In the genomic region with DNA sequence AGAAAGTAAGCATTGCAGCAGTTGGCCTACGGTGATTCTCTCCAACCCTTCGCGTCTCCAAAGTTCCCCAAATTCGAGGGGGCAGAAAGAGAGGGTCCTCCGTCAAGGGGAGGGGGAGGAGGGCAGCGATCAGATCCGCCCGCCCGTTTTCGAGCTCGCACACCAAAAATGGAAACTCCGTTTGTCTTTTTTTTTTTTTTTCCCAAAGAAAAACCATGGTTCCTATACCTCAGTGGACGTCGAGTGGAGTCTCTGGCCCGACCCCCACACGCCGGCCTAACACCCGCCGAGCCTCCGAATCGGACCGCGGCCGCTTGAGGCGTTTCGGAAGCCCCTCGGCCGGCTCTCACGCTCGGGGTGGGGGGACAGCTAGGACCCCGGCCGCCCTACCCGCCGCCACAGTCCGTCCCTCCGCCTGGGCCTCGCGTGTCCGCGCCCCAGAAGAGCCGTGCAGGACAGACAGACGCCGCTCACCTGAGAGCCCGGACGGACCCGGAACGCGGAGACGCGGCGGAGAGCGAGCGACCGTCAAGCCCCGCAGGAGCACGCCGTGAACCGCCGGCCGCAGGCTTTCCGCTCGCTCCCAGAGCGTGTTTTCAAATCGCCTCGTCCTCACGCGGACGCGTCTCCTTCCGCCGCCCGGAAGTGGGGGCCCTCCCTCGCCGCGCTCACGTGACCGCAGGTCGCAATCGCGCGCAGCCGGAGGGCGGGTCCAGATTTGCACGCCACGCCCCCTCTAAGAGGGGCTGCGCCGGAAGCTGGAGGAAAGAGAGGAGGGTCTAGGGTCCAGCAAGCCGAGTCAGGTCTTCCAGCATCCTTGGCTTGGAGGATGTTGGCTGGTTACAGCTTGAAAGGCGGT, we compare ENCODE assay signal across 8 mouse cellular contexts. TPM values are rescaled to one million over a fixed set of nuclear protein-coding genes. Genes with fewer than 3 reads are reported as not detected.
A peak's percentile ranks its signal among the peaks of the same experiment; 100 is the strongest.
DNase-seq lines count a peak whose midpoint lies in the region; ATAC-seq and TF ChIP-seq lines count a peak whose summit lies in the region.

A gene (minus strand): TSS at position 668 of the 859 bp plus-strand sequence.

- H3K36me3 ChIP-seq in forebrain, embryonic 10.5 days (replicated peaks): peaks cover 20% of the 10 kb centered on the region
- peaks cover 8% of the 10 kb centered on the region for H3K36me3 ChIP-seq in heart, embryonic 15.5 days
- H3K36me3 ChIP-seq in liver, embryonic 14.5 days (replicated peaks; ENCODE audit: control insufficient read depth, insufficient read depth, low read depth): peaks cover 7% of the 10 kb centered on the region
- H3K36me3 ChIP-seq in neural tube, embryonic 11.5 days (ENCODE audit: control insufficient read depth, insufficient read depth, low read length): peaks cover 2% of the 10 kb centered on the region; the same call in 1 of the 2 replicates
- H3K36me3 ChIP-seq in stomach, postnatal 0 days (ENCODE audit: control insufficient read depth, insufficient read depth, low read length): 0 out of 2 replicates have a peak, but pooled peaks cover 6% of the 10 kb centered on the region

- peak within 1 kb of the TSS; percentile 97 for H3K4me3 ChIP-seq in forebrain, embryonic 10.5 days
- H3K4me3 ChIP-seq in heart, embryonic 15.5 days: peak within 1 kb of the TSS; percentile 77
- H3K4me3 ChIP-seq in liver, embryonic 14.5 days (ENCODE audit: insufficient read depth in 1 of 2, low read depth in 2 of 2, low read length in 2 of 2): peak within 1 kb of the TSS; percentile 95 to 98
- peak within 1 kb of the TSS; percentile 73 for H3K4me3 ChIP-seq in neural tube, embryonic 11.5 days (ENCODE audit: low read depth, low read length)
- peak within 1 kb of the TSS; percentile 84 for H3K4me3 ChIP-seq in stomach, postnatal 0 days (ENCODE audit: low read depth, low read length)

- peak within 1 kb of the TSS; percentile 97 for H3K27ac ChIP-seq in forebrain, embryonic 10.5 days
- H3K27ac ChIP-seq in heart, embryonic 15.5 days: peak within 1 kb of the TSS; percentile 82
- H3K27ac ChIP-seq in liver, embryonic 14.5 days: peak within 1 kb of the TSS; percentile 31; the same call in 1 of the 2 replicates
- H3K27ac ChIP-seq in neural tube, embryonic 11.5 days (ENCODE audit: low read depth, low read length): peak within 1 kb of the TSS; percentile 78
- H3K27ac ChIP-seq in stomach, postnatal 0 days (replicated peaks): peak within 1 kb of the TSS; percentile 82

- no peaks in the 10 kb centered on the region for H3K27me3 ChIP-seq in forebrain, embryonic 10.5 days (ENCODE audit: poor library complexity, severe bottlenecking)
- no peaks in the 10 kb centered on the region for H3K27me3 ChIP-seq in heart, embryonic 15.5 days
- H3K27me3 ChIP-seq in liver, embryonic 14.5 days (ENCODE audit: control insufficient read depth, insufficient read depth, low read length): no peaks in the 10 kb centered on the region; the same call in 1 of the 2 replicates
- H3K27me3 ChIP-seq in neural tube, embryonic 11.5 days (ENCODE audit: control insufficient read depth, insufficient read depth, low read length): no peaks in the 10 kb centered on the region
- no peaks in the 10 kb centered on the region for H3K27me3 ChIP-seq in stomach, postnatal 0 days (ENCODE audit: control insufficient read depth, insufficient read depth, low read length)

- peak; percentile 87 to 89 for DNase-seq in CD8-positive naive resting alpha-beta T cell, adult 2 months (ENCODE audit: low read depth in 2 of 2, low spot score in 2 of 2)
- DNase-seq in c-Kit-positive CD71-negative TER-119-negative erythroid progenitor cells, embryonic 14.5 days (ENCODE audit: low read depth): peak; percentile 68
- peak; percentile 92 for DNase-seq in forebrain, embryonic 10.5 days (ENCODE audit: extremely low spot score, low spot score)
- DNase-seq in kidney, postnatal 25 days: peak; percentile 91 to 94
- DNase-seq in liver, embryonic 14.5 days (ENCODE audit: low read depth in 3 of 3, low spot score in 3 of 3): peak; percentile 67 to 71 (median 69)
- DNase-seq in neural tube, embryonic 11.5 days (ENCODE audit: low spot score): peak; percentile 97
- peak; percentile 92 for DNase-seq in stomach, postnatal 0 days (ENCODE audit: low spot score)

- ATAC-seq in heart, embryonic 15.5 days (replicated peaks; ENCODE audit: insufficient number of reproducible peaks, insufficient read depth, low FRiP score, low read depth): peak; percentile 95
- ATAC-seq in liver, embryonic 14.5 days (ENCODE audit: insufficient read depth): peak; percentile 89
- peak; percentile 96 for ATAC-seq in neural tube, embryonic 11.5 days (ENCODE audit: insufficient read depth, low FRiP score, low TSS enrichment)
- peak; percentile 95 for ATAC-seq in stomach, postnatal 0 days (ENCODE audit: low FRiP score, low TSS enrichment)

- H3K9me3 ChIP-seq in forebrain, embryonic 10.5 days: no peaks in the 10 kb centered on the region
- no peaks in the 10 kb centered on the region for H3K9me3 ChIP-seq in heart, embryonic 15.5 days (replicated peaks)
- no peaks in the 10 kb centered on the region for H3K9me3 ChIP-seq in liver, embryonic 14.5 days (ENCODE audit: control insufficient read depth, low read length)
- no peaks in the 10 kb centered on the region for H3K9me3 ChIP-seq in neural tube, embryonic 11.5 days (ENCODE audit: control insufficient read depth, low read length)
- no peaks in the 10 kb centered on the region for H3K9me3 ChIP-seq in stomach, postnatal 0 days (ENCODE audit: control insufficient read depth, low read length)

- peak within 1 kb of the TSS; percentile 97 for H3K9ac ChIP-seq in heart, embryonic 15.5 days
- H3K9ac ChIP-seq in liver, embryonic 14.5 days (replicated peaks): peak within 1 kb of the TSS; percentile 97
- peak within 1 kb of the TSS; percentile 88 for H3K9ac ChIP-seq in neural tube, embryonic 11.5 days (ENCODE audit: low read length)
- H3K9ac ChIP-seq in stomach, postnatal 0 days (ENCODE audit: low read length): peak within 1 kb of the TSS; percentile 91

- H3K4me2 ChIP-seq in heart, embryonic 15.5 days: peak within 1 kb of the TSS; percentile 71
- peak within 1 kb of the TSS; percentile 94 for H3K4me2 ChIP-seq in liver, embryonic 14.5 days (ENCODE audit: low read depth)
- H3K4me2 ChIP-seq in neural tube, embryonic 11.5 days (ENCODE audit: low read depth): peak within 1 kb of the TSS; percentile 67
- H3K4me2 ChIP-seq in stomach, postnatal 0 days (replicated peaks; ENCODE audit: low read depth): peak within 1 kb of the TSS; percentile 65

- no peak for TF ChIP-seq CTCF in liver, embryonic 14.5 days (IDR thresholded peaks at IDR 0.05; ENCODE audit: low read depth)
- TF ChIP-seq CTCF in stomach, postnatal 0 days (IDR thresholded peaks at IDR 0.05; ENCODE audit: low read depth): no peak; the same call in 1 of the 2 replicates

- TF ChIP-seq EP300 in liver, embryonic 14.5 days (IDR thresholded peaks at IDR 0.05; ENCODE audit: low read depth): no peak
- no peak for TF ChIP-seq EP300 in stomach, postnatal 0 days (optimal IDR thresholded peaks at IDR 0.05)

- WGBS in forebrain, embryonic 10.5 days: under 1% methylated on average over 89 of the region's 89 CpGs
- WGBS in heart, embryonic 15.5 days: under 1% methylated on average over 89 of the region's 89 CpGs
- WGBS in liver, embryonic 14.5 days (ENCODE audit: insufficient replicate concordance): under 1% methylated on average over 89 of the region's 89 CpGs
- under 1% methylated on average over 89 of the region's 89 CpGs for WGBS in neural tube, embryonic 11.5 days
- under 1% methylated on average over 88 of the region's 89 CpGs for WGBS in stomach, postnatal 0 days

- H3K4me1 ChIP-seq in forebrain, embryonic 10.5 days: peaks cover 22% of the 10 kb centered on the region
- H3K4me1 ChIP-seq in heart, embryonic 15.5 days (replicated peaks): peaks cover 12% of the 10 kb centered on the region
- peaks cover 2 to 11% of the 10 kb centered on the region in 2 experiments; a peak in 3 of 4 replicates for H3K4me1 ChIP-seq in liver, embryonic 14.5 days (replicated peaks; ENCODE audit: control insufficient read depth in 2 of 2, insufficient read depth in 2 of 2, low read length in 1 of 2)
- H3K4me1 ChIP-seq in neural tube, embryonic 11.5 days (ENCODE audit: control insufficient read depth, insufficient read depth, low read length): peaks cover 9% of the 10 kb centered on the region
- H3K4me1 ChIP-seq in stomach, postnatal 0 days (replicated peaks; ENCODE audit: control insufficient read depth, insufficient read depth): 0 out of 2 replicates have a peak, but pooled peaks cover 3% of the 10 kb centered on the region

RNA-seq across cellular contexts. Expression of the gene that starts here (rescaled TPM):
- polyA plus RNA-seq in forebrain, embryonic 10.5 days (2016; fragmentation: Nextera tagmentation; extraction: Ambion mirVana): 77.1 and 79.6 TPM in 2 replicates
- 24.7 and 30.2 TPM in 2 replicates for polyA plus RNA-seq in heart, embryonic 15.5 days (2015; fragmentation: Nextera tagmentation; extraction: Ambion mirVana)
- polyA plus RNA-seq in liver, embryonic 14.5 days (2012; rRNA removed): 7.8 and 10.5 TPM in 2 replicates
- polyA plus RNA-seq in liver, embryonic 14.5 days (2014; fragmentation: Nextera tagmentation; extraction: Ambion mirVana): 21.9 and 23.4 TPM in 2 replicates
- 70.6 and 81.1 TPM in 2 replicates for polyA plus RNA-seq in neural tube, embryonic 11.5 days (2014; fragmentation: Nextera tagmentation; extraction: Ambion mirVana)
- 19.6 and 21.2 TPM in 2 replicates for polyA plus RNA-seq in stomach, postnatal 0 days (2015; fragmentation: Nextera tagmentation; extraction: Ambion mirVana)

Comparison
In these comparisons a context has a peak if more than half of its experiments do, and no peak if none do; other contexts are left out.
1. Peak in every context shown above with its lines: DNase-seq, ATAC-seq, H3K4me3 ChIP-seq and H3K27ac ChIP-seq.
2. H3K27ac ChIP-seq: peak in every context shown above with its lines; median percentile 97 in forebrain, embryonic 10.5 days; 82 in heart, embryonic 15.5 days; 82 in stomach, postnatal 0 days; 78 in neural tube, embryonic 11.5 days; 31 in liver, embryonic 14.5 days.